Mouse (Mus musculus) testis, adult 10 weeks (tissue): ENCODE data around the gene B3gnt8. TPM values are rescaled to one million over a fixed set of nuclear protein-coding genes. Genes with fewer than 3 reads are reported as not detected.

Experiments used
- polyA plus RNA-seq: library from polyadenylated mRNA; stranded (reverse); fragments of 350-450 nt; fragmentation: Illumina TruSeq; extraction: RNeasy Lipid Tissue Mini Kit (QIAGEN cat#74804); gene quantifications from one replicate; pipeline ENCODE4 v1.2.3, GENCODE M21; 2014; ENCODE audit warnings: low read depth, low replicate concordance

B3gnt8 gene
- polyA plus RNA-seq, result not detected

DNA sequence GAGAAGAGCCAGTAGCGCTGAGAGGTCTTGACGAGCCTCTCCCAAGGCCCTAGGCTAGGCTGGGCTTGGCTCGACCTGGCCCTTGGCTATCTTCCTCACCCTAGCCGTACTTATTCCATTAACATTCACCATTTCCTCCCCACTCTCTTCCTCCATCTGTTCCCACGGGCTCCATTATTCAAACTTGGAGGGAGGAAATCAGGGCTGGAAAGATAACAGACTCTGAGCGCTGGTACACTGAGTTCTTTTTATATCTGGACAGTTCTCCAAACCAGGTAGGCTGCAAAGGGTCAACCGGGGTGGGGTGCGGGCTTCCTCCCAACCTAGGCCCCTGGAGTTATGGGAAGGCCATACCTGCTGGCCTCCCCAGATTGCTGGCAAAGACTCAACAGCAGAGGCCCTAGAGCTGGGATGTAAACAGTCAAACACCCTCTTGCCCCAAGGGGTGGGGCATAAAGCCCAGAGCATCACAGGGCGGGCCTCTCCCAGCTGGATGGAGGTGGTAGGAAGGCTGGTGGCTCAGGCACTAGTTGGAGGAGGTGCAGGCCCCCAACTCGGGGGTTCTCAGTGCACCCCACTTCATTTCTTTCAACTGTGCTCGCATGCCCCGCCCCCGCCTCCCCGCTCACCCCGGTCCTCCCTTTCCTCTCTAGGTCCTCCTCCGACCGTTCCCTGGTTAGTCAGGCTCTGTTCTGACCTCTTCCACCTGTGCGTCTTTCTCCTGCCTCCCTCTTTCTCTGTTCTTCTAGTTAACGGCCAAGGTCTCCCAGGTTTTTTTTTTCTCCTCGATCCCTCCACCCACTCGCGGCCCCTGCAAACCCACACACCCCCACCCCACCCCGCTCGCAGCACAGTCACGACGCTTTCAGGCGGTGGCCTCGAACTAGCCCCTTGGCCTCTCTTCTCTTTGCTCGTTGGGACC, at the start of gene B3gnt8:
Gene B3gnt8, plus strand, starts transcription at position 146 of the 922 bp plus-strand sequence.

GRCm38 (mm10) chr7:25615706-25616011, 10.8 kb upstream of the B3gnt8 start, which contains the start of gene Erich4:
Erich4 (minus strand) TSS chr7:25615892.

GRCm38 (mm10) chr7:25618865-25619721, 7.4 kb upstream of the B3gnt8 start, which contains the start of gene Dmac2:
Dmac2 (plus strand) TSS chr7:25619414.

GRCm38 (mm10) chr7:25658657-25659472, 32.4 kb downstream of the B3gnt8 start, which contains the start of the genes Bckdha and Exosc5:
Bckdha (minus strand) TSS chr7:25658981.
Exosc5 (plus strand) TSS chr7:25659164.

DNA sequence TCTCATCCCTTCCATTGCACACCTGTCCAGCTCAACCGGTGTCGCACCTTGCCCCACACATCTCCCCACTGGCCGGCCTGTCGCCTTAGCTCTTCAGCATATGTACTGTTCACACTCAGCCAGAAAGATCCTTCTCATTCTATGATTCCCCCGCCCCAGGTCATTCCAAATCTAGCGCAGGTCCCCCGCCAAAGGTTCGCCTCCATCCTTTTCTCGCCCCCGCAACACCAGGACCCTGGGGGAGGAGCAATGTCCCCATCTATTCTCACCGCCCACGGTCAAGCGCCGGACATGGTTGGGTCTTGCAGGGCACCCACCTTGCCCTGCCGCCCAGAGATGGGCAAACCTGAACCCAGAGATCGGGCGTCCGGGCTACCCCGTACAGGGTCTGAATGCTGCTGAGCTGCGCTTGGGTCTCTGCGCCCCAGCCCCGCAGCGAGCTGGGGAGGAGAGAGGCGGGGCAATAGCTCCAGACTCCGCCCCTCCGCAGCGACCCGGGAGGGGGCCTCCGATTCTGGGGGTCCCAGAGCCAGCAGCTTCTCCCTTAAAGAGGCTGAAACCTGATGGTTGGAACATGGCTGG, 48.4 kb downstream of the B3gnt8 start, which contains the start of gene Tmem91:
Gene Tmem91, minus strand, starts transcription at position 448 of the 582 bp plus-strand sequence.

GRCm38 (mm10) chr7:25680514-25681258, 54.2 kb downstream of the B3gnt8 start, which contains the start of gene B9d2:
B9d2 (plus strand) TSS chr7:25680780.

Other genes starting within 250 kb of the B3gnt8 start
- 327 TPM for gene Lipe, start 227.9 kb upstream of the B3gnt8 start, polyA plus RNA-seq
- not detected for gene Cxcl17, start 213.8 kb upstream of the B3gnt8 start, polyA plus RNA-seq
- gene Ceacam1, start 149.1 kb upstream of the B3gnt8 start, polyA plus RNA-seq, result 0.53 TPM
- 39.4 TPM for gene Ceacam2, start 86.8 kb upstream of the B3gnt8 start, polyA plus RNA-seq
- not detected for gene Erich4, start 10.8 kb upstream of the B3gnt8 start, polyA plus RNA-seq
- 19.2 TPM for gene Dmac2, start 7.2 kb upstream of the B3gnt8 start, polyA plus RNA-seq
- gene Bckdha, start 32.3 kb downstream of the B3gnt8 start, polyA plus RNA-seq, result 0.56 TPM
- gene Exosc5, start 32.5 kb downstream of the B3gnt8 start, polyA plus RNA-seq, result 16.7 TPM
- 0.13 TPM for gene Tmem91, start 48.5 kb downstream of the B3gnt8 start, polyA plus RNA-seq
- gene B9d2, start 54.1 kb downstream of the B3gnt8 start, polyA plus RNA-seq, result 0.28 TPM
- 1.9 TPM for gene Tgfb1, start 60.3 kb downstream of the B3gnt8 start, polyA plus RNA-seq
- 4.0 TPM for gene Ccdc97, start 92.4 kb downstream of the B3gnt8 start, polyA plus RNA-seq
- 85.6 TPM for gene Hnrnpul1, start 128.1 kb downstream of the B3gnt8 start, polyA plus RNA-seq
- 16.5 TPM for gene Axl, start 162.1 kb downstream of the B3gnt8 start, polyA plus RNA-seq
- gene Cyp2s1, start 190.3 kb downstream of the B3gnt8 start, polyA plus RNA-seq, result 0.38 TPM